Mouse (Mus musculus) MN1 (cell line): Measurements from ENCODE around the gene Msl1.

ENCODE experiments used
- DNase-seq: peaks from one replicate; pipeline ENCODE4 v3.0.0-alpha.2; 2016; ENCODE audit warnings: low spot score

The Msl1 gene

DNA sequence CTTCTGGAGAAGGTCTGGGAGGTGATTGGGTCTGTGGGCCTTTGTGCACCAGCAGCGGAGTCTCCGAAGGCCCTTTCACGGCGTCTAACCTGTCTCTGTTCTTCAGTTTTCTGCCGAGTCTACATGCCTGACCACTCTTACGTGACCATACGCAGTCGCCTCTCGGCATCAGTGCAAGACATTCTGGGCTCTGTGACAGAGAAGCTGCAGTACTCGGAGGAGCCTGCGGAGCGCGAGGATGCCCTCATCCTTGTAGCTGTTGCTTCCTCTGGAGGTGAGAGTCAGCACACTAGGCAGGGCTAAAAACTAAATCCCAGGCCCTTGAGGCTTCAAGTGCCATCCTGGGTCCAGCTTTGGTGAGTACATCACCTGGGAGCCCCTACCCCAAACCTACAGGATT is 50.7 kb downstream of the Msl1 start:
- DNase-seq = no peak

DNA sequence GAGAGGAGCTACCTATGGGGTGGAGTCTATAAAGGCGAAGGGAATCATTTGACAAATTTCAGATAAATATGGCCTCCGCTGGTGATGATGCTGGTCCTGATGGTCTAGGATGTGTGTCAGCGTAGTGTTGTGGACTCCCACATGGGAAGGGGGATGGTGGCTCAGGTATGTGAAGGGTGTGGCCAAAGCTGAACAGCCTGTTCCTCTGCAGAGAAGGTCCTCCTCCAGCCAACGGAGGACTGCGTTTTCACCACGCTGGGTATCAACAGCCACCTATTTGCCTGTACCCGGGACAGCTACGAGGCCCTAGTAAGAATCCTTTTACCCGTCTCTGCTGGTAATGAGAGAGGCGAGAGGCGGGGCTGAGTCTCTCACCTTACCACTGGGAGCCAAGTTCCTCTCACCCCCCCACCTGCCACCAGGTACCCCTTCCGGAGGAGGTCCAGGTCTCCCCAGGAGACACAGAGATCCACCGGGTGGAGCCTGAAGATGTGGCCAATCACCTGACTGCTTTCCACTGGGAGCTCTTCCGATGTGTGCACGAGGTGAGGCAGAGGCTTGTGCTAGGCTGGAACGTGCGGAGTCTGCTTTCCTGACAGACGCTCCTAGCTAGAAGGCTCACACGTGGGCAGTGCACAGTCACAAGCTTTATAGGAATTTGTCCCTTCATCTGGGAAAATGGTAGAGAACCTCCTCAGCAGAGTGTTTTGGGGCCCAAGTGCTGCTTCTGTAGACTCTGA is 51.7 kb downstream of the Msl1 start:
- no peak for DNase-seq

DNA sequence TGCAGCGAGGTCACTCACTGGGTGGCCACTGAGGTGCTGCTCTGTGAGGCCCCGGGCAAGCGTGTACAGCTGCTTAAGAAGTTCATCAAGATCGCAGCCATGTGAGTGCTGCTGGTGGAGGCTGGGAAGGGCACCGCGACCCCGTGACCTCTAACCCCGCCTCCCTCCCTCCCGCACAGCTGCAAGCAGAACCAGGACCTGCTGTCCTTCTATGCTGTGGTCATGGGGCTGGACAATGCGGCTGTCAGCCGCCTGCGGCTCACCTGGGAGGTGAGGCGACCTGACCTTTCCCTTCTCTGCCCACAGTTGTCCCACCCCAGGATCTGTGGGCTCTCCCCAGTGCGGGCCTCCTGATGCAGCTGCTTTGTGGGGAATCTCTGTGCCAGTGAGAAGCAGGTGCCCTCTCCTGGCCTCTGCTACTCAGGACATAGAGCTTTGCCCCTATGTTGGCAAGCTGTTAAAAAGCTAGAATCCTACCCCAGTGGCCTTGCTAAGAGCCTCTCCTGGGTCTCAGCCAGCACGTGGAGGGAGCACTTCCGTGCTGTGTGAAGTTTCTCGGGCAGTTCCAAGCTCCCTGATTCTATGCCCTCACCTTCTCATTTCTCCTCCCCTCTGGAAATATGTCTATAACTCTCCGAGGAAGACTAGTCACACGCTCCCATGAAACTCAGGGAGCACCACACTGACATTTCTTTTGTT is 54.0 kb downstream of the Msl1 start:
- DNase-seq = no peak

DNA sequence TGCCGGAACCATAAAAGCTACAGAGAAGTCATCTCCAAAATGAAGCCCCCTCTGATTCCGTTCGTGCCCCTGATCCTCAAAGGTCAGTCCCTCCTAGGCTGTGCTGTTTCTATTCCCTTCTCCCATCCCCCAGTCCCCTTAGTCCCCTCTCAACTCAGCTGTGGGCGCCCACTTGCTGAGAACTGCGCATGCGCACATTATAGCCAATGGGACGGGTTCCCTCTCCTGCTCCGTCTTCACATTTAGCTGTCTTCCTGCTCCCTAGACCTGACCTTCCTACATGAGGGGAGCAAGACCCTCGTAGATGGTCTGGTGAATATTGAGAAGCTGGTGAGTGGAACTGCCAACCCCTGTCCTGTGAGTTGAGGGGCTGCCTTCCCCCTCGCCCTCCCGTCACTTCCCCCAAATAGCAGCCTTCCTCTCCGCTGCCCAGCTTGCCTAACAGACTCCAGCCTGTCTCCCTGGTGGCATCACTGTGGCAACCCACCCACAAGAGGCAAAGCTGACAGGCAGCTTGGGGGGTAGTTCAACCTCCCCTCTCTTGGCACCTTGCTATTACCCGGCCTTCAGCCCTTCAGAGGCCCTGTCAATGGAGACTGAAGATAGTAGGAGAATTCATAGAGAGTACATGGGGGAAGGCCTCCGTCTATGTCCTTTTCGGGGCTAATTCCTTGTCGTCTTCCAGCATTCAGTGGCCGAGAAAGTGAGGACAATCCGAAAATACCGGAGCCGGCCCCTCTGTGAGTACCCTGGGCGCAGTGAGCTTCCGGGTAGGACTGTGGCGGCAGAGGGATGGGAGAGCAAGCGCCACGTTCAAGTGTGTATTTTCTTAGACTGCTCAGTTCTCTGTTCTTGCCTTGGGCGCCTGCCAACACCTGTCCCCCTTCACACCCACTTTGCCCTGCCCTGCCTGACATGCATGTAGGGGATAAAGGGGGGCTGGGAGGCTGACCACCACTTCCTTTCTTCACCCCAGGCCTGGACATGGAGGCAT is 55.1 kb downstream of the Msl1 start:
- no peak for DNase-seq

DNA sequence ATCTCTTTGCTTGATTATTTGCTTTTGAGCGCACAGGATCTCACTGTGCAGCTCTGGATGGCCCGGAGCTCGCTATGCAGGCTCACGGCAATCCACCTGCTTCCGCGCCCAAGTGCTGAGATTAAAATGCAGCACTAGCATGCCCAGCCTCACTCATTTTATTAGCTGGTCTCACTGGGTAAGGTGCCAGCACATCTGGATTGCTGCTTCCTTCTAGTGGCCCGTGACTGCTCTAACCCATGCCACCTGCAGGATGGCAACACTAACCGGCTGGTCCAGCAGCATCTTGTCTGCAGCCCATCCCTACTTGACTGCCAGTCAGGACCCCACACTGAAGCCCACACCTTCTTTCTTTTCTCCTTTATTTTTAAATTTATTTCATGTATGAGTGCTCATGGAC is 58.8 kb downstream of the Msl1 start:
- DNase-seq = no peak

DNA sequence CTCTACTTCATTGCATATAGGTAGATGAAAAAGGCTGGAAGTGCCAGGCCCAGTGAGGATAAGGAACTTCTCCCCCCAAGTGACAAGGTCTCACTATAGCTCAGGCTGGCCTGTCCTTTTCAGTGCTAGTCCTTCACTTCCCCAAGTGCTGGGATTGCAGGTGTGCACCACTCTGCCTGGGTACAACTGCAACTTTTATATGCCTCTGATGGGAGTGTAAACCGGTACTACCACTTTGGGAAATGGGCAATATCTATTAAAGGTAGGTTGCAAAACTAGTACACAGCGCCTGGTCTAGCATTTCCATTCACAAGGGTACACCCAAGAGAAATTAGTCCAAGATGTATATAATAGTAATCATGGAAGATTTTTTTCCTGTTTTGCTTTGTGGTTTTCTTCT is 59.3 kb downstream of the Msl1 start:
- no peak for DNase-seq
